Mouse (Mus musculus): Measurements from ENCODE around the gene Adgrg1.

Gene Adgrg1

GRCm38 (mm10) chr8:95041883-95042784 is 67.6 kb downstream of the Adgrg1 start:
- DNase-seq, result no peak

DNA sequence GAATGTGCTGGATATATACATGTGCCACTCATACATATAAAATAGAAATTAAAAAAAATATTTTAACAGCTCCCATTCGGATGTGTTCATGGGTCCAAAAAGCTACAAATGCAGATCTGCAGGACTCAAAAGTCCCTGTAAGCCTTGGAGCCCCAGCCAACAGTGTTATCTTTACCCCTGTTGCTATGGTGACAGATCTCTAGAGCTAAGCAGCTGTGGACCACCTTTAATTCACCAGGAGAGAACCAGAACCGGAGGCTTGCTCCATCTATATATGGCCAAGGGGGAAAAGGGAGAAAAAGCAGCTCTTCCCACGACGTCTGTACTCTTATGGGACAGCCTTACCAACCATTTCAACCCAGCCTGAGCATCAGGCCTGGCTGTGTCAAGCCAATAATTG is 70.3 kb downstream of the Adgrg1 start:
- no peak for DNase-seq

GRCm38 (mm10) chr8:95046982-95047381 is 72.4 kb downstream of the Adgrg1 start:
- DNase-seq, result no peak

GRCm38 (mm10) chr8:95047884-95048680 is 73.5 kb downstream of the Adgrg1 start:
- no peak for DNase-seq

- no peak for DNase-seq
Observed at GRCm38 (mm10) chr8:95049636-95050035, 75.1 kb downstream of the Adgrg1 start.

DNA sequence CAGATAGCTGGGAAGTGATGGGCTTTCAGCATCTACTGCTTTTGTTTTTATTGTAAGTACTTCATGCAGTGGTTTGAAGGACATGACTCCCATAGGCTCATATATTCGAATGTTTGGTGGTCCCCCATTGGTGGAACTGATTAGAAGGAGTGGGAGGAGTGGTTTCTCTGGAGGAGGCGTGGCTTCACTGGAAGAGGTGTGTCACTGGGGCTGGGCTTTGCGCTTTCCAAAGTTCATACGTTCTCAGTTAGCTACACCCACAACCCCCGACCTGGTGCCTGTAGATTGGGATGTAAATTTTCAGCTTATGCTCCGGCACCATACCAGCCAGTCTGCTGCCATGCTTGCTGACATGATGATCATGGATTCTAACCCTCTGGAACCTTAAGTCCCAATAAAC is 79.9 kb downstream of the Adgrg1 start:
- no peak for DNase-seq

DNA sequence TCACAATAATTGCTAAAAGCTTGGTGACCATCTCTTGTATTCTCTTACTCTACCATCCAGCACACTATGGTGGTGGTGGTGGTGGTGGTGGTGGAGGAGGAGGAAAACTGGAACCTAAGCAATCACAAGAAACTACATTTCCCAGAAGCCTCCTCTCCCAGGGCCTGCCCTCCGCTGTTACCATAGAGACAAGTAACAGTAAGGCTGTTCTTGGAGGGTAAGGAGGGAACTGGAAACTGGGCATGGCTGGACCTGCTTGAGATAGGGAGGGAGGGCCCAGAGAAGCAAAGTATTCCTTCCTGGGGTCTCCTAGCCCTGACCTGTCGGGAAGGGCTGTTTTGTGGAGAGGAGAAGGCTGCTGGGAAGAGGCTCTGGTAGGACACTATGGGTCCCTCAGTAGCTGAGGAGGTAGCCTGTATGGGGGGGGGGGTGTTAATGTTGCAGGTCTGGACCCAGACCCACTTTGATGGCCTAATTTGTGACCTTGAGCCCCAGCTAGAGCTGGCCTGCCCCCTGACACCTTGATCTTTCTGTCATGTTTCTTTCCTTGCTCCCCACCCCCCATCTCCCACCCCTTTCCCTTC is 80.5 kb downstream of the Adgrg1 start, which contains the start of gene Drc7:
Gene Drc7 (plus strand): TSS at position 177 of the 584 bp plus-strand sequence.
- DNase-seq, result no peak

- DNase-seq, result no peak
Observed at GRCm38 (mm10) chr8:95056414-95056813, 81.9 kb downstream of the Adgrg1 start.

GRCm38 (mm10) chr8:95058661-95059060 is 84.1 kb downstream of the Adgrg1 start:
- DNase-seq, result no peak

DNA sequence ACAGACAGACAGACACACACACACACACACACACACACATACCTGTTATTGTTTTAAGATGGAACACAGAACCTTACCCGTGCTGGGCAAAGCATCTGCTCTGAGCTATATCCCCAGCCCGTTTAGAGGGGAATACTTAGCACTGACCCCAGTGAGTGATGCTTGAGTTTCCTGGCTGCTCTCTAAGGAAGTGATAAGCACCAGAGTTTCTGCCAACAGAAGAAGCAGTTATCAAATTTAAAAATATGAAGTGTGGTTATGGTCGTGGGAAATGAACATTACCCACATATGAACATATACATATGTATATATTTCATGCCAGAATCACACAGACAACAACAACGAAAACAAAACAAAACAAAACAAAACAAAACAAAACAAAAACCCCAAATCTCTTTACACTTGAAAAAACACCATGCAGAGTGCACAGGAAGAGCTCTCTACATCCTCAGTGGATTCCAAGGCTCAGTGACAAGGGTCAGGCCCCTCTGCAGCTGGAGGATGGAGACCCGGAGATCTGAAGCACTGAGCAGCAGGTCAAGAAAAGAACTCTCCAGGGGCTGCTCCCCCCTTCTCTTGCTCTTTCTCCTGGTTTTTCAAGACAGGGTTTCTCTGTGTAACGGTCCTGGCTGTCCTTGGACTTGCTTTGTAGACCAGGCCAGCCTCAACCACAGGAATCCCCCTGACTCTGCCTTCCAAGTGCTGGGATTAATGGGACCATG is 85.4 kb downstream of the Adgrg1 start:
- no peak for DNase-seq
